Mouse (Mus musculus) kidney, postnatal 10 days (tissue): ENCODE data around the gene Crx.
"Not testable (repeated sequence)": the region's sequence is repeated elsewhere in the genome, so short reads cannot be mapped to it uniquely, and the experiment has no call there.

ENCODE experiments used
- DNase-seq: peaks from one replicate; pipeline ENCODE4 v3.0.0; 2021; ENCODE audit warnings: mixed read lengths

The Crx gene

GRCm38 (mm10) chr7:15879756-15880155 is at the start of gene Crx:
Crx (minus strand) TSS chr7:15879968.
- no peak for DNase-seq

GRCm38 (mm10) chr7:15922220-15922773 is 42.5 kb upstream of the Crx start, which contains the start of gene Selenow:
Selenow (minus strand) TSS chr7:15922402.
- DNase-seq = peak; percentile 94

- peak; percentile 43 for DNase-seq
Observed at GRCm38 (mm10) chr7:15921796-15922195, 42.0 kb upstream of the Crx start.

GRCm38 (mm10) chr7:15920645-15921190 is 41.0 kb upstream of the Crx start:
- no peak for DNase-seq

- DNase-seq = no peak
Observed at GRCm38 (mm10) chr7:15919947-15920346, 40.2 kb upstream of the Crx start.

GRCm38 (mm10) chr7:15918371-15918770 is 38.6 kb upstream of the Crx start:
- DNase-seq = no peak

- no peak for DNase-seq
Observed at GRCm38 (mm10) chr7:15916996-15917395, 37.2 kb upstream of the Crx start.

- no peak for DNase-seq
Observed at GRCm38 (mm10) chr7:15916134-15916723, 36.5 kb upstream of the Crx start.

GRCm38 (mm10) chr7:15915695-15916094 is 35.9 kb upstream of the Crx start:
- DNase-seq = not testable (repeated sequence)

- no peak for DNase-seq
Observed at GRCm38 (mm10) chr7:15914751-15915150, 35.0 kb upstream of the Crx start.

GRCm38 (mm10) chr7:15914252-15914651 is 34.5 kb upstream of the Crx start:
- peak; percentile 56 for DNase-seq

- peak; percentile 85 for DNase-seq
Observed at GRCm38 (mm10) chr7:15912183-15912582, 32.4 kb upstream of the Crx start.

- DNase-seq = no peak
Observed at GRCm38 (mm10) chr7:15910521-15910920, 30.8 kb upstream of the Crx start.

GRCm38 (mm10) chr7:15907971-15908590 is 28.3 kb upstream of the Crx start:
- no peak for DNase-seq

- no peak for DNase-seq
Observed at GRCm38 (mm10) chr7:15906602-15907001, 26.8 kb upstream of the Crx start.

- DNase-seq = no peak
Observed at GRCm38 (mm10) chr7:15905861-15906260, 26.1 kb upstream of the Crx start.

GRCm38 (mm10) chr7:15901366-15902048 is 21.7 kb upstream of the Crx start:
- DNase-seq = no peak

GRCm38 (mm10) chr7:15894251-15894650 is 14.5 kb upstream of the Crx start:
- no peak for DNase-seq

- no peak for DNase-seq
Observed at GRCm38 (mm10) chr7:15884127-15884526, 4.4 kb upstream of the Crx start.

GRCm38 (mm10) chr7:15882317-15882716 is 2.5 kb upstream of the Crx start, which contains the start of gene Crxos:
Crxos (plus strand) TSS chr7:15882617.
- DNase-seq = no peak

- no peak for DNase-seq
Observed at GRCm38 (mm10) chr7:15881831-15882230, 2.1 kb upstream of the Crx start.

- DNase-seq = no peak
Observed at GRCm38 (mm10) chr7:15881388-15881787, 1.6 kb upstream of the Crx start.

GRCm38 (mm10) chr7:15864104-15864503 is 15.7 kb downstream of the Crx start:
- no peak for DNase-seq
